Mouse (Mus musculus) CD4-positive helper T cell, adult 2 months (primary cell): ENCODE measurements around the gene Fam71d.

Experiments used
- DNase-seq: peaks from one replicate; pipeline ENCODE4 v3.0.0-alpha.2; 2012; ENCODE audit warnings: low read depth, missing footprints, low spot score

The Fam71d gene

GRCm38 (mm10) chr12:78773211-78773610, 81.9 kb downstream of the Fam71d start:
- DNase-seq, result no peak

- no peak for DNase-seq
Measured at GRCm38 (mm10) chr12:78777916-78778315, 86.6 kb downstream of the Fam71d start.

DNA sequence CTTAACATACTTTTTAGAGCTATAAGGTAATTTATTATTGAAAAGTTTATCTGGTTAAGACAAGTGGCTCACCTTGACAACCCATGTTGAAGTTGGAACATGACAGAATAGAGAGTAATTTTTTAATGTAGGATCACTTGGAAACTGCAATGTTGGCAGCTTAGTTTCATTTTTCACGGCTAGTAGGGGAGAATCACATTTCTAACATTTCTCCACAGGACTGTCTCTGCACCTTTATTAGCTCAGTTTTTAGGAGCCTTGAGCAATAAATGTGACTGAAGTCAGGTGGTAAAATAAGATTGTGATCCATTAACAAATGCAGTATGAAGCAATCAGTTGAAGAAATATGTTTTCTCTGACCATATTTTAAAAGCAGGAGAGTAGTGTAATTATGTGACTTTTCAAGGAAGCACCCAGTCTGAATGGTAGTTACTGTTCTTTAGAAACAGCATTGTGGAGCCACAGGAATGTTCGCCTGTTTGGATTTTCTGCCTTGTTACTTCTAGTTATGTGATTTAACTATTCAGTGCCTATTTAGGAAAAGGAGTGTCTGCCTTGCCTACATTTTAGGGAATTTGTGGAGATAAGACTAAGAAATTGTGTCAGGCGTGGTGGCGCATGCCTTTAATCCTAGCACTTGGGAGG, 87.2 kb downstream of the Fam71d start:
- DNase-seq, result no peak
